Mouse (Mus musculus) kidney, postnatal 0 days (tissue): ENCODE results near the gene Slc20a1. TPM values are rescaled to one million over a fixed set of nuclear protein-coding genes. Genes with fewer than 3 reads are reported as not detected.

Experiments used
- ATAC-seq: fragments of 200-750 bp; cut with Nextera tagmentation; replicated peaks from 2 replicates; pipeline ENCODE4 v1.8.0; 2017; ENCODE audit warnings: low read depth, moderate number of reproducible peaks, moderate TSS enrichment, moderate library complexity; ENCODE audit not compliant: low FRiP score
- DNase-seq: peaks from one replicate; pipeline ENCODE4 v3.0.0-alpha.2; 2016; ENCODE audit warnings: low spot score
- H3K27ac ChIP-seq: fragments of 300-500 bp; sonication (generic); 2 replicates; pipeline ENCODE4 v1.5.1; 2014; ENCODE audit warnings: mild to moderate bottlenecking
- H3K27me3 ChIP-seq: fragments of 300-500 bp; sonication (generic); 2 replicates; pipeline ENCODE4 v1.6.1; 2014; ENCODE audit warnings: low read length, mixed read lengths; ENCODE audit not compliant: insufficient read depth
- H3K36me3 ChIP-seq: fragments of 300-500 bp; sonication (generic); 2 replicates; pipeline ENCODE4 v1.6.1; 2014; ENCODE audit warnings: low read length, mixed read lengths; ENCODE audit not compliant: insufficient read depth
- H3K4me1 ChIP-seq: fragments of 300-500 bp; sonication (generic); replicated peaks from 2 replicates; pipeline ENCODE4 v1.6.1; 2014; ENCODE audit warnings: antibody characterized with exemption, low read length, mixed read lengths; ENCODE audit not compliant: insufficient read depth
- H3K4me2 ChIP-seq: fragments of 300-500 bp; sonication (generic); 2 replicates; pipeline ENCODE4 v1.6.1; 2014; ENCODE audit warnings: mild to moderate bottlenecking, low read length, moderate library complexity, mixed read lengths
- H3K4me3 ChIP-seq: fragments of 300-500 bp; sonication (generic); replicated peaks from 2 replicates; pipeline ENCODE4 v1.5.1; 2014; ENCODE audit warnings: low read depth, low read length
- H3K9ac ChIP-seq: fragments of 300-500 bp; sonication (generic); 2 replicates; pipeline ENCODE4 v1.6.1; 2014; ENCODE audit warnings: low read depth, low read length
- H3K9me3 ChIP-seq: fragments of 300-500 bp; sonication (generic); replicated peaks from 2 replicates; pipeline ENCODE4 v1.6.1; 2016; ENCODE audit warnings: low read length, inconsistent platforms, mixed read lengths
- CTCF ChIP-seq: IDR thresholded peaks from 2 replicates; pipeline ENCODE4 v1.5.1; 2016; ENCODE audit warnings: antibody characterized with exemption, low read depth, mild to moderate bottlenecking, moderate library complexity
- WGBS: fragments of 180-500 bp; shearing (Covaris S2); extraction: QIAGEN DNeasy Blood & Tissue Kit; methylation state at CpG from one replicate; pipeline ENCODE4 v1.1.7; 2014; 5-methylcytosine and 5-hydroxymethylcytosine counted together
- polyA plus RNA-seq: library from polyadenylated mRNA; unstranded; fragments of >200 nt; fragmentation: Nextera tagmentation; extraction: Ambion mirVana; gene quantifications from 2 replicates; pipeline ENCODE4 v1.2.1, GENCODE M21; 2015

Slc20a1 gene
- polyA plus RNA-seq, 1 experiment from 2014 or later = 12.4 TPM

DNA sequence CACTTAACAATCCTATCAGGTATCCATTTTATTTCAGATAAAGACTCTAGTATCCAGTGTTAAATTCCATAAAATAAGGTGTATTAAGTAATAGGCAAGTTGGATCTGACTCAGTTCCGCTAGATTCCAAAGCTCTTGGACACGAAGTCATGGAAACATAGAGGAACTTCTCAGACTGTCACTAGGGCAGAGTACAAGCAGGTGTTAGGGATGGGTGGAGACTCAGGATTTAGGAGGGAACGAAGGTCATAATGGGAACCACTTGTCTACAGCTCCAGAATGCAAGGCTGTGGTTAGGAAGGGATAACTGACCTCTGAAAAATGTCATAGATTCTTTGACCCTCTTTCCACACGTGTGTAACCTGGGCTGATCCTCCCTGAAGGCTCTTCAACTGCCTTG is 25.6 kb downstream of the Slc20a1 start:
- Histone ChIP-seq H3K36me3 (no peaks in the 10 kb centered on the region), H3K9ac (no peak overlapping the region), H3K9me3 (no peaks in the 10 kb centered on the region), H3K4me3 (no peak overlapping the region), H3K27me3 (no peaks in the 10 kb centered on the region), H3K4me1 (no peaks in the 10 kb centered on the region), H3K4me2 (no peak overlapping the region), H3K27ac (no peak overlapping the region)
- DNase-seq (no peak), ATAC-seq (no peak)
- TF ChIP-seq CTCF = no peak
- 81% methylated on average over 4 of the region's 4 CpGs for WGBS

DNA sequence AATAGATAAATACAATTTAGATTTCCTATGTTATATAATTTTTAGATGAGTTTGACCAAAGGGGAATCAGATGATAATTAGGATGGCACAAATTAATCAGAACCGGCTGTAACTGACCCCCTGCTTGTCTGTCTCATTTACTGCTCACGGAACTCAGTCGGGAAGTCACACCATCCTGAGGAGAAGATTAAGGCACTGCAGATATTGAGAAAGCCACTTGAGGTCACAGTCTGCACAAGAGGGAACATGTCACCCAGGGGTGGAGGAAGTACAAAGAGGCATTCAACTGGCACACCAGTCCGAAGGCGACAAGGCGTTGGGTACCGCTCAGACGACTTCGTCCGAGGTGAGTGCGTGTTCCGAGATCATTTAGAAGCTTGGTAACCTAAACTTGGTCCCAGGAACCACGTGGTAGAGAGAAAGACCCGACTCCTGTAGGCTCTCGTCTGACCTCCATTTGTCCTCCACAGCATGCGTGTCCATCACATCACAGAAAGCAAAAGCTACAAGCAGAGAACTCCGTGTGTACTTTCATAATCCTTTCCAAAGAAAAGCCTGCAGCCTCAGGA is 26.8 kb downstream of the Slc20a1 start:
- no peak overlapping the region for H3K4me2 ChIP-seq
- H3K4me3 ChIP-seq = no peak overlapping the region
- no peak for DNase-seq
- H3K27ac ChIP-seq = no peak overlapping the region
- H3K9ac ChIP-seq = no peak overlapping the region
- 89% methylated on average over 17 of the region's 17 CpGs for WGBS
- no peaks in the 10 kb centered on the region for H3K9me3 ChIP-seq
- H3K36me3 ChIP-seq = no peaks in the 10 kb centered on the region
- no peak for ATAC-seq
- H3K27me3 ChIP-seq = no peaks in the 10 kb centered on the region
- TF ChIP-seq CTCF = no peak
- no peaks in the 10 kb centered on the region for H3K4me1 ChIP-seq

DNA sequence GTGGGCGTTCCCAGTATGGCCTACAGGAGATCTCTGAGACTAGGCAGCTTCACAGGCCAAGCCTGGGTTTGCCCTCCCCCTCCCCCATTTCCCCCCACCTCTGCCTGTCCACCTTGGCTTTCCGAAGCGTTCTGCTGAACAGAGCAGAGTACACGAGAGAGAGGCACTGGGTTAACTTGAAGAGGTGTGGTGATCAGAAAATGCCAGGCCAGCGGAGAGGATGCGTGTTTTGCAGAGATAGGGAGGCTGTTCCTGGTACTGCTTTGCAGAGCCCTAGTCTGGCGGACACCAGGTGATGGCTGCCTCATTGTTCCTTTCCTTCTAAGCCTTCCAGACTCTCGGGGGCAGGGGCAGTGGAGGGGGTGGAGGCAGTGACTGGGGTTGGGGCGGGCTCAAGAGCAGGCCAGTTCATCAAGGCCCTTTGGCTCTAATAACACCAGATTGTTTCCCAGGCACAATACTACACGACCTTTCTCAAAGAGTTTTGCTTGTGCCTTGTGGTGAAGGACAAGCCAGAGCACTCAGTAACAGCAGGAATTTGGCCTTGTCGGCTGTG is 27.8 kb downstream of the Slc20a1 start:
- 67% methylated on average over 11 of the region's 11 CpGs for WGBS
- no peak for TF ChIP-seq CTCF
- no peak for DNase-seq

DNA sequence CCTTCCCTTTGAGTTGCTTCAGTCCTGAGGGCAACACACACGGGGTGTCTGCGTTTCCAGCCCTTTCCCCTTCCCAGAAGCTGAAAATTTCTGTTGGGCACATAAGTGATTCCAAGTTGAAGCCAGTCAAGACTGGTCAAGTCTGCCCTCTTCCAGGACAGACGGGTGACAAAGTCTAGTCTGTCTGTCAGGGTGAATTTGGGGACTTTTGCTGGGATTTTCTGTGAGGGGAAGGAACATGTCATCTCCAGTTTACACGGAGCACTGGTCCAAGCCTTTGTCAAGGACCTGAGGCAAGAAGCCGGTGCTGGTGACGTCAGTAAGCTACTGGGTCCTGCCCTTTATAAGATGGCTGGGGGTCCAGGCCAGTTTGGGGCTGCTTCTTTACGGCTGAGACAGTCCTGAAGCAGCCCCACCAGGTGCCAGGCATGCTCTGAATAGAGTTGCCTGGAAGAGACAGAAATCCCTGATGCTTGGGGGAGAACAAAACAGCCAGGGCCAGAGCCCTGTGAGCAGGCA is 28.5 kb downstream of the Slc20a1 start:
- no peaks in the 10 kb centered on the region for H3K36me3 ChIP-seq
- WGBS = 80% methylated on average over 7 of the region's 7 CpGs

More for the DNA sequence above, 27.8 kb downstream of the Slc20a1 start:
- no peak for ATAC-seq
- no peaks in the 10 kb centered on the region for H3K4me1 ChIP-seq
- no peaks in the 10 kb centered on the region for H3K36me3 ChIP-seq
- no peaks in the 10 kb centered on the region for H3K27me3 ChIP-seq
- H3K4me3 ChIP-seq = no peak overlapping the region
- H3K4me2 ChIP-seq = no peak overlapping the region
- no peaks in the 10 kb centered on the region for H3K9me3 ChIP-seq
- H3K9ac ChIP-seq = no peak overlapping the region
- H3K27ac ChIP-seq = no peak overlapping the region

DNA sequence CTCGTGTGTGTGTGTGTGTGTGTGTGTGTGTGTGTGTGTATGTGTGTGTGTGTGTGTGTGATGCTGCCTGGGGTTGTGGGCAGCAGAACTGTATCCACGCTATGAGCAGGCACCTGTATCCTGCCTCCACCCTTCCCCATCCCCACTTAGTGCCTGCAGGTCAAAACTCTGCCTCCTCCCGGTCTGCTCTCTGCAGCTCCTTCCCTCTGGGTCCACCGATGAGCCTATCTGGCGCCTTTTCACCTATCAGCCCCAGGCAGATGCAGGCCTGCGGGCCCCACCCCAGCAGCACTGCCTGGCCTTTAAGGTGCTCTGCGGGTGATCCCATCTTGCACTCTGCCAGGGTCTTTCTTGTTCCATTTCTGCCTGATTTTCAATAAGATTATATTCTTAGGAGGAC is 29.1 kb downstream of the Slc20a1 start:
- 85% methylated on average over 6 of the region's 7 CpGs for WGBS
- H3K9ac ChIP-seq = no peak overlapping the region
- no peak overlapping the region for H3K27ac ChIP-seq
- H3K4me1 ChIP-seq = no peaks in the 10 kb centered on the region
- ATAC-seq (no peak), DNase-seq (no peak)
- no peaks in the 10 kb centered on the region for H3K9me3 ChIP-seq
- H3K27me3 ChIP-seq = no peaks in the 10 kb centered on the region
- TF ChIP-seq CTCF = no peak
- H3K4me3 ChIP-seq = no peak overlapping the region
- H3K36me3 ChIP-seq = no peaks in the 10 kb centered on the region
- H3K4me2 ChIP-seq = no peak overlapping the region

More for the DNA sequence above, 28.5 kb downstream of the Slc20a1 start:
- no peak for DNase-seq
- H3K4me2 ChIP-seq = no peak overlapping the region
- no peak for ATAC-seq
- no peaks in the 10 kb centered on the region for H3K4me1 ChIP-seq
- no peak overlapping the region for H3K4me3 ChIP-seq
- no peak overlapping the region for H3K27ac ChIP-seq
- no peak for TF ChIP-seq CTCF
- H3K27me3 ChIP-seq = no peaks in the 10 kb centered on the region
- no peaks in the 10 kb centered on the region for H3K9me3 ChIP-seq
- H3K9ac ChIP-seq = no peak overlapping the region

- no peaks in the 10 kb centered on the region for H3K27me3 ChIP-seq
- no peak overlapping the region for H3K4me2 ChIP-seq
- no peaks in the 10 kb centered on the region for H3K4me1 ChIP-seq
- no peaks in the 10 kb centered on the region for H3K9me3 ChIP-seq
- ATAC-seq (no peak), DNase-seq (no peak)
- H3K9ac ChIP-seq = no peak overlapping the region
- H3K27ac ChIP-seq = no peak overlapping the region
- H3K4me3 ChIP-seq = no peak overlapping the region
- 90% methylated on average over 4 of the region's 4 CpGs for WGBS
- TF ChIP-seq CTCF = no peak
- no peaks in the 10 kb centered on the region for H3K36me3 ChIP-seq
Observed at GRCm38 (mm10) chr2:129228571-129228970, 30.0 kb downstream of the Slc20a1 start.

DNA sequence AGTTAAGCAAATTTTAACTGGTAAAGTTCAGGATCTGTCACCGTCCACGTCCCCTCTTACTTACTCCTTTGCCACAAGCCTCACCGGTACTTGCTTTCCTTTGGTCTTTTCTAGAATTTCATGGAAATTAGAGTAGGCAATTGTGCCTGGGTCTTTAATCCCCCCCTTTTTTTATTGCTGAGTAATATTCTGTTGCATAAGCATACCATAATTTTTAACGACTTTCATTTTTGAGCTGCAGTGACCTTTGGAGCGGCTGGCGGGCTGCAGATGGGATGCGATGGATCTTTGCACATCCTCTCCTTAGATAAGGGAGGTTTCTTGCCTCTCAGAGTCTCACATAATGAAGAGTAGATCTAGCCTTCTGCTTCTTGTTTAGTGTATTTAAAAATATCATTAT is 30.8 kb downstream of the Slc20a1 start:
- no peaks in the 10 kb centered on the region for H3K9me3 ChIP-seq
- 91% methylated on average over 7 of the region's 7 CpGs for WGBS
- no peaks in the 10 kb centered on the region for H3K4me1 ChIP-seq
- no peak overlapping the region for H3K27ac ChIP-seq
- no peaks in the 10 kb centered on the region for H3K27me3 ChIP-seq
- no peak for TF ChIP-seq CTCF
- DNase-seq (no peak), ATAC-seq (no peak)
- H3K9ac ChIP-seq = no peak overlapping the region
- H3K4me3 ChIP-seq = no peak overlapping the region
- H3K4me2 ChIP-seq = no peak overlapping the region
- no peaks in the 10 kb centered on the region for H3K36me3 ChIP-seq
